Mouse (Mus musculus): ENCODE measurements at regions not wholly inside any gene's neighbourhood (a gene's known extent, or its start where the extent isn't known, plus 50 kb on each side); places are given as distances from the start of the nearest gene placed in this dataset.

- TF ChIP-seq CTCF (IDR thresholded peaks at IDR 0.05 in 2 of 3, conservative IDR thresholded peaks at IDR 0.05 in 1 of 3; ENCODE audit: control insufficient read depth in 1 of 3, insufficient read depth in 1 of 3, low read depth in 2 of 3, low read length in 3 of 3, poor library complexity in 1 of 3, severe bottlenecking in 1 of 3) (no peak), ZKSCAN1 (IDR thresholded peaks at IDR 0.05; ENCODE audit: low read depth, low read length) (no peak), HCFC1 (IDR thresholded peaks at IDR 0.05; ENCODE audit: low read depth, low read length) (no peak), ETS1 (IDR thresholded peaks at IDR 0.05; ENCODE audit: low read depth, low read length) (no peak), EP300 (IDR thresholded peaks at IDR 0.05; ENCODE audit: low read depth in 1 of 2, low read length in 2 of 2) (no peak)
Measured at GRCm38 (mm10) chr3:35699979-35700378, 53.9 kb upstream of the Atp11b start.

Data from MEL (cell line).